Mouse (Mus musculus): Measurements from ENCODE around the gene Fasl. TPM values are rescaled to one million over a fixed set of nuclear protein-coding genes. Genes with fewer than 3 reads are reported as not detected.

The Fasl gene
- total RNA-seq, 1 experiment from 2014 or later: 164 TPM

- peak; percentile 92 for ATAC-seq (replicated peaks; ENCODE audit: insufficient number of reproducible peaks, low FRiP score, low TSS enrichment, poor library complexity, severe bottlenecking)
These were observed 21.6 kb downstream of the Fasl start for GRCm38 (mm10) chr1:161766656-161767055.

GRCm38 (mm10) chr1:161765932-161766331 lies 22.4 kb downstream of the Fasl start:
- peak; percentile 24; the same call in 1 of the 2 replicates for ATAC-seq (replicated peaks; ENCODE audit: insufficient number of reproducible peaks, low FRiP score, low TSS enrichment, poor library complexity, severe bottlenecking)

DNA sequence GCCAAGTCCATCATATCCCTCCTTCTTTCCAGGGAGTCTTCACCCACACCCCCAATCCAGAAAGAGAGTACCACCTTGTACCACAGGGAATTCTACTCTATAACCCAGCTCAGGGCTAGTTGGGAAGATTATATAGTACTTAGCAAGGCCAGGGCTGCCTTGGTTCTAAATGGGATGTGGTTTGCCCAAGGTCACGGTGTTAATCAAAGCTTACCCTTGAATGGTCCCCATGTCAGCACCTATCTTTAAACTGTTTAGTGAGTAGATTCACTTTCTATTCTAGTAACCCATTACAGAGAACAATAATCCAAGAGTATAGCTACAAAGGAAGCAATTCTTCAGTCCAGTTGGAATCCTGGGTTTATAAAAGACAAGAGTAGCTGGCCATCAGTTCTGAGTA lies 23.3 kb downstream of the Fasl start:
- no peak for ATAC-seq (replicated peaks; ENCODE audit: insufficient number of reproducible peaks, low FRiP score, low TSS enrichment, poor library complexity, severe bottlenecking)

- ATAC-seq (replicated peaks; ENCODE audit: insufficient number of reproducible peaks, low FRiP score, low TSS enrichment, poor library complexity, severe bottlenecking): no peak
These were observed 26.7 kb downstream of the Fasl start for GRCm38 (mm10) chr1:161761556-161761955.

GRCm38 (mm10) chr1:161756547-161756946 lies 31.7 kb downstream of the Fasl start:
- ATAC-seq (replicated peaks; ENCODE audit: insufficient number of reproducible peaks, low FRiP score, low TSS enrichment, poor library complexity, severe bottlenecking): no peak

DNA sequence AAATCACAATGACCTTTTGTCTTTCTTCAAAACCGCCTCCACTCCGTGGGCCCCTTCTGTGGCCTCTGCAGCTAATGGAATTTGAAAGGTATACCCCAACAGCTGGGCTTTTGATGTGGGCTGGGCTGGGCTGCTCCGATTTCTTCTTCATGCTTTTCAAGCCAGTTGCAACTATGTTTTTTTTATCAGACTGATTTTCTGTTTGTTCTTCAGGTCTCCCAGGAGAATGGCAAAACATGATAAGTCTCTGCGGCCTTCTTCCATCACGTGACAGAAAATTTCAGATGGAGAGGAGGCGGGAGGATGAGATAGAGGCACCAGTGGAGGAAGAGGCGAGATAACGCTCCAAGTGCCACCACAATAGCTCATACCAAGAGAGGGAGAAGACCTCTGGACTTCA lies 37.0 kb downstream of the Fasl start:
- no peak for ATAC-seq (replicated peaks; ENCODE audit: insufficient number of reproducible peaks, low FRiP score, low TSS enrichment, poor library complexity, severe bottlenecking)

- ATAC-seq (replicated peaks; ENCODE audit: insufficient number of reproducible peaks, low FRiP score, low TSS enrichment, poor library complexity, severe bottlenecking): no peak
These were observed 37.7 kb downstream of the Fasl start for GRCm38 (mm10) chr1:161750471-161751041.

- ATAC-seq (replicated peaks; ENCODE audit: insufficient number of reproducible peaks, low FRiP score, low TSS enrichment, poor library complexity, severe bottlenecking): no peak
These were observed 39.6 kb downstream of the Fasl start for GRCm38 (mm10) chr1:161748685-161749084.

DNA sequence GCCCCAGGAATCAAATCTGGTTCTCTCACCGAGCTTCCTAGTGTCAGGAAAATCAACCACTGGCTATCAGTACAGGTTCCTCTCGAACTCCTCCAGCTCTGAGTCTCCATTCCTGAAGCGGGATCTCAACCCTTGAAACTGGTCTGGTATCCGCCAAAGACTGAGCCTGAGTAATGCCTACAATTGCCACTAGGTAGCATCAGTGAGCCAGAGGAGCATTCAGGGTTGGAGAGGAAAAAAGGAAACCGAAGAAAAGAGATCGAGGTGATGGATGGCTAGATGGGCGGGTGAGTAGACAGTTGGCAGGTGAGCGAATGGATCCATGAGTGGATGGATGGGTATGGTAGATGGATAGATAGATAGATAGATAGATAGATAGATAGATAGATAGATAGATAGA lies 40.2 kb downstream of the Fasl start:
- peak; percentile 69 for ATAC-seq (replicated peaks; ENCODE audit: insufficient number of reproducible peaks, low FRiP score, low TSS enrichment, poor library complexity, severe bottlenecking)

- ATAC-seq (replicated peaks; ENCODE audit: insufficient number of reproducible peaks, low FRiP score, low TSS enrichment, poor library complexity, severe bottlenecking): no peak
These were observed 41.6 kb downstream of the Fasl start for GRCm38 (mm10) chr1:161746542-161747302.

GRCm38 (mm10) chr1:161744855-161745254 lies 43.4 kb downstream of the Fasl start:
- no peak for ATAC-seq (replicated peaks; ENCODE audit: insufficient number of reproducible peaks, low FRiP score, low TSS enrichment, poor library complexity, severe bottlenecking)

- no peak for ATAC-seq (replicated peaks; ENCODE audit: insufficient number of reproducible peaks, low FRiP score, low TSS enrichment, poor library complexity, severe bottlenecking)
These were observed 44.1 kb downstream of the Fasl start for GRCm38 (mm10) chr1:161744209-161744608.

- no peak for ATAC-seq (replicated peaks; ENCODE audit: insufficient number of reproducible peaks, low FRiP score, low TSS enrichment, poor library complexity, severe bottlenecking)
These were observed 45.6 kb downstream of the Fasl start for GRCm38 (mm10) chr1:161742481-161743267.

DNA sequence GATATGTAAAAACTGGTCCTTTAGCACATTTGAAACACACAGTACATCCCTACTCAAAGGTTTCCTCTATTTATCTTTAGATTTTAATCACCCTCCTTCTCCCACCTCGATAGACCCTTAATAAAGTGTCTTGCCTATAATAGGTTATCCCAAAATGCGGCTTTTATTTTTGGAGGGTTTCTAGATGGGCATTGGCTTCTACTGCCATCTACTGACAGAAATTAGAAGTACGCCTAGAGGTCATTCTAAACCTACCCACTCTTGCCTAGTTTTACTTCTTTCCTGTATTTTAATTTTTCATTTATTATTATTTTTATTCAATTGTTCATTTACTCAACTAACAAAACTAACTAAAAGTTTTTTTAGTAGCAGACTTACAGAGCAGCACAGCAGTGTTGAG lies 51.4 kb downstream of the Fasl start:
- ATAC-seq (replicated peaks; ENCODE audit: insufficient number of reproducible peaks, low FRiP score, low TSS enrichment, poor library complexity, severe bottlenecking): no peak

DNA sequence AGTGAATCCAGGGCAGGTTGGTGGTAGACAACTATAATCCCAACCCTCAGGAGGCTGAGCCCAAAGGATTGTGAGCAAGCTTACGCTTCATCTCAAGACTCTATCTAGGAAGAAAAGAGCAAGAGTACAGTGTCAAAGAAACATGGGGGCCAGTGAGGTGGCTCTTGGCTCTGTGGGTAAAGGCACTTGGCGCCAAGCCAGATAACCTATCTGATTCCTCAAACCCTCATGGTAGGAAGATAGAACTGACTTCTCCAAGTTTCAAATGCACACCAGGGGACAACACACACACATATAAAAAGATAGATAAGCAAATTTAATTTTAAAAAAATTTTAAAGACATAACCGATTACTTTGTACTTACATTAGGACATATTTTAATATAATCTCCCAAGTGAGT lies 52.0 kb downstream of the Fasl start:
- ATAC-seq (replicated peaks; ENCODE audit: insufficient number of reproducible peaks, low FRiP score, low TSS enrichment, poor library complexity, severe bottlenecking): no peak

GRCm38 (mm10) chr1:161735465-161736046 lies 52.7 kb downstream of the Fasl start:
- no peak for ATAC-seq (replicated peaks; ENCODE audit: insufficient number of reproducible peaks, low FRiP score, low TSS enrichment, poor library complexity, severe bottlenecking)

- ATAC-seq (replicated peaks; ENCODE audit: insufficient number of reproducible peaks, low FRiP score, low TSS enrichment, poor library complexity, severe bottlenecking): peak; percentile 45; the same call in 1 of the 2 replicates
These were observed 53.5 kb downstream of the Fasl start for GRCm38 (mm10) chr1:161734741-161735211.

DNA sequence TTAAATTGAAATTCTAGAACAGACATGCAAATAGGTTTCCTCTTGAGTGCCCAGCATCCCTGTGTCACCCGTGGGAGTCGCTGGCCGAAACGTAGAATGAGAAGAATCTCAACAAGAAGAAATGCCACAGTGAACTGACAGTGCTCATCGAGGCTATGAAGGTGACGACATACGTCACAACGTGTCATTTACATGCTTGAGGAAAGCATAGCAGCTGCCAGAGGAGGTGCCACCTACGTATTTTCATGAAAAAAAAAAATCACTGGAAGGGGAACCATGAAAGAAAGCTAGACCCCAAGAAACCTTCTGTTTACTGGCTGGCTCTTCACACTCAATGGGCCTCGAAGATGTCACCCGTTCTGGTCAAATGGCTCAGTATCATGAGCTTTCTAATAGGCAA lies 54.0 kb downstream of the Fasl start:
- ATAC-seq (replicated peaks; ENCODE audit: insufficient number of reproducible peaks, low FRiP score, low TSS enrichment, poor library complexity, severe bottlenecking): peak; percentile 54

All from monocyte, adult 5-6 weeks (primary cell).